Mouse (Mus musculus): ENCODE results near the gene Ccdc92b.
"Not testable (repeated sequence)": the region's sequence is repeated elsewhere in the genome, so short reads cannot be mapped to it uniquely, and the experiment has no call there.

Ccdc92b gene

DNA sequence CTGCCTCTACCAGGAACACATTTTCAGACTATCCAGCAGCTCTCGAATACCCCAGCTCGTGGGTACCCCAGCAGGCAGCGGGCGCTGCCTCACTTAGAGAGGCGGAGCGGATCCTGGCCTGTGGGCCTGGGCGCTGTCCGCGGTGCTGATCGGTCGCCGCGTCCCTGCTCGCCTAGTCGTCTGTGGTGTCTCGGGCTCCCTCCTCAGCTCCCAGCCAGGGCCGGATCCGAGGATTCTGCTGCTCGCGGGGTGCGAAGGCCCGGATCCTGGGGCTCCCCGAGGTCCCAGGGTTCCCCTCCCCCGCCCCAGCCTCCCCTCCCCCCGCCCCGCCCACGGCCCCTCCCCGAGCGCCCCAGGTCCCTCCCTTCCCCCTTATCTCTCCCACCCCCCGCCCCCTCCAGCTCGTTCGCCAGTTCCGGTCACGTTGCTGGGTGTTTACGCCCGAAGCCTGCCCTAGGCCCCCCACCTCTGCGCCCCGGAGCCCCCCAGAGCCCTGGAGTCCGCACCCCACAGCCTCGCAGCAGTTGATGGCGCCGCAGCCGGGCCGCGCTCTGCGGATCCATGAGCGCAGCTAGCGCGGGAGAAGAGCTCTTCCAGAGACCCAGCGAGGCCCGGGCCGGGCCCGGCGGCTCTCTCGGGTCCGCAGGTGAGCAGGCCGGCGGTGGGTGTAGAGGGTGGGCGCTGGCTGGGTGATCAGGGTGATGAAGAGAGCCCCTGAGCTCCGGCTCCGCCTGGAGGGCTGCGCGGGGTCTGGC, at the start of gene Ccdc92b:
Ccdc92b (plus strand) TSS at position 405 of the 755 bp plus-strand sequence.
- peak; percentile 65 for DNase-seq

- DNase-seq, result no peak
Measured at GRCm38 (mm10) chr11:74569735-74570134, 49.7 kb upstream of the Ccdc92b start.

DNA sequence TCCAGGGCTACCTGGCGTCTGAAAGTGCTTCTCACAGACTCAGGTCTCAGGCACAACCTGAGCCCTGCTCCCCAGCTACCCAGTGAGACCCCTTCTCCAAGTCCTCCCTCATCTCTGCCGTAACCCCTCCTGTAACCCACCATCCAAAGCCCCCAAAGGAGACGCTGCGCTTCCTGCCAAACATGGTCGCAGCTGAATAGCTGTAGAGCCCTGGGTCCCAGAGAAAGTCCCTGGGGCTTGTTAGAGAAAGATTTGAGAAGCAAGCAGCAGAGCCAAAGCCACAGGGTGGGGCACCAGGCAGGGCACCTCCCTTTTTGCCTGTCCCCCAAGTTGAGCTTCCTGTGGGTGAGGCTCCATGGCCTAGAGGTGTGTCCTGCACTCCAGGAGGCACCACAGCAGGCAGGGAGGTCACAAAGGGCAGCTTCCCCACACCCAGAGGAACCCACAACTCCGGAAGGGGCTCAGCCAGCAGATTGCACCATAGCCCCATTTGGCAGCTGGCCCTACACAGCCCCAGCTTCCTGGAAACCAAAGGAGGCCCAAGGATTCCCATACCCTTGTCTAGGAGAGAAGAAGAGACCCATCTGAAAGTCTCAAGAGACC, 46.8 kb upstream of the Ccdc92b start:
- DNase-seq, result no peak

GRCm38 (mm10) chr11:74574768-74575434, 44.5 kb upstream of the Ccdc92b start:
- DNase-seq, result no peak

DNA sequence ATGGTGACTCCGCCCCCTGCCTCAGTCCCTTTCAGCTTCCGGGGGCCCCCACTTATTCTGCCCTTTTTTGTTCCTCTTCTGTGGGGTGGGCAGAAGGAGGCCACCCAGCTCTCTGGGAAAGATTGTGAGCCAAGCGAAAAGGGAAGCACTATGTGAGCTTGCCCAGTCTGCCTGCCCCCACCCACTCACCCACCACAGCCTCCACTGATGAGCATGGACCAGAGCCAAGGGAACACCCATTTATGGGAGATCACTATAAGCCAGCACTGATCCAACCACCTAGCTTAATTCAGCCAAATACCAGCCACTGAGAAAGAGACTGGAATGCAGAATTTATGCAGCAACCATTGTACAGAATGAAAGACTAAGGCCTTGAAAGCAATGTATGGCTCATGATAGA, 43.5 kb upstream of the Ccdc92b start:
- DNase-seq, result no peak

DNA sequence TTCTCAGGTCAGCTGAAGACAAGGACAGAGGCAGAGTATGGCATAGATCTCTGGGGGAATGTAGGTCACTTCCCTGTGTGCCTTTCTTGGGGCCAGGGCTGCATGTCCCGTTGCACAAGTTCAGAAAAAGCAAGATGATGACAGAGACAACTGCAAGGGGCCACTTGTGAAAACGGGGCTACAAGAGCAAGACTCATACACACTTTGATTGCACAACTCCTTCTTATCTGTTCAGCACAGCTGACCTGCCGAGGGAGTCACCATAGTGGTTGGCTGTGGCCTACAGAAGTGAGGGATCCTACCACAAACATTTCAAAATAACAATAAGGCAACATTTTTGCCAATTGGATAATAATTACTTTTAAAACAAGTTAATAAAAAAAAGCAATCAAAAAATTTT, 42.3 kb upstream of the Ccdc92b start:
- no peak for DNase-seq

- DNase-seq, result not testable (repeated sequence)
Measured at GRCm38 (mm10) chr11:74581333-74581732, 38.1 kb upstream of the Ccdc92b start.

DNA sequence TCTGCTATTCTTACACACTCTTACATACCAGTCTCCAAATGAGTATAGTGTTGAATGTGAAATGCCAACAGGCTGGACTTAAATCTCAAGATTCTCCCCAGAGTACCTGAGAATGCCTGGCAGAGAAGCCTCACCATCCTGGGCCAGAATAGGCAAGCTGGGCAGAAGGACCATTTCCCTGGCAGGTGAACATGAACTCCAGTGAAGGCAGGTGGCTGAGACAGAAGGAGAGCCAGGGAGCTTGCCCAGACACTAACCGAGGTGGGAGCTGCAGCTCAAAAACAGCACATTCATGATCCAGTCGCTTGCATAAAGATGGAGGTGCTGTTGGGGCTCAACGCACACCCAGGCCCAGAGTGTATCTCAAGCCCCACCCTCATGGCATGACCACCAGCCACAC, 36.9 kb upstream of the Ccdc92b start:
- peak; percentile 73 for DNase-seq

- no peak for DNase-seq
Measured at GRCm38 (mm10) chr11:74583824-74584349, 35.5 kb upstream of the Ccdc92b start.

GRCm38 (mm10) chr11:74584946-74585723, 34.3 kb upstream of the Ccdc92b start:
- DNase-seq, result no peak

- DNase-seq, result no peak
Measured at GRCm38 (mm10) chr11:74586401-74586800, 33.0 kb upstream of the Ccdc92b start.

GRCm38 (mm10) chr11:74589401-74590238, 29.8 kb upstream of the Ccdc92b start:
- DNase-seq, result peak; percentile 69

GRCm38 (mm10) chr11:74590239-74590596, 29.2 kb upstream of the Ccdc92b start:
- DNase-seq, result no peak

DNA sequence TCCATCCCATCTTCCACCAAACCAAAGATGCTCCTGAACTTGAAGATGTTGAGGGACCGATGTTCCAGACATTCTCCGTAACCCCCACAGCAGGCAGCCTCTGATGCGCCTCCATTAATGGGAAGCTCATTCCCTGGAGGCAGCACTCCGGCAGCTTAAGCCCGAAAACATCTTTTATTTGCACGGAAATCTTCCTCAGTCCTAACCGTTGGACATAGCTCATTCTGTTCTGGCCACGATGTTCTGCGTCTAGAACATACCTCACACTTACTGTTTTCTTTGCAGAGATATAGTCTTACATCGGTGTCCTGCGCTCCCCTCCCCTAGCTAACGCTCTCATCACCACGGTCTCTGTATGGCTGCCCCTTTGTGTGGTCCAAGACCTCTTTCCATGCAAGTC, 28.7 kb upstream of the Ccdc92b start:
- no peak for DNase-seq

- DNase-seq, result no peak
Measured at GRCm38 (mm10) chr11:74592246-74592645, 27.2 kb upstream of the Ccdc92b start.

DNA sequence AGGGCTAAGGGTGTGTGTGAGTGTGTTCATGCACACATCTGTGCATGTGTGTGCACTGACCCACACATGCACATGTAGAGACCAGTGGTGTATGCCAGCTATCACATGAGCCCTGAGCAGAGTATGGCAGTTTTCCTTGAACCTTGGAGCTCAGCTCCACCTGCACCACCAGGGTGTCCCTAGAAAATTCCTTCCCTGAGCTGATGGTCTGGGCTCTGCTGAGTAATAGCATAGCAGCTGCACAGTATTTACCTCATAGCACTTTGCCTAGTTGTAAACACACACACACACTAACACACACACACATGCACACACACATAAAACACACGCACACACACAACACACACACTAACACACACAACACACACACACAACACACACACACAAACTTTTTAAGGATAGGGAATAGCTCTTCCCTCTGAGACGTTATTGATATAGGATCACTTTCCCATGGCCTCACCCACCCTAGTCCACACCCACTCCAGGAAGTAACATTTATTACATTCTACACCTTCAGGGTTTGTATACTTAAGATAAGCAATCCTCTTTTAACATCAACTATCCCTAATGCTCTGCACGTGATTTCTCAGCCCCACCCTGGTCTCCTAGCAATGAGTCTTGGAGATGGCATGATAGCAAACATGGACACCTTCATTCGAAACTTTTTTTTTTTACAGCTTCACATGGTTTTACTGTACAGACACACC, 22.0 kb upstream of the Ccdc92b start:
- DNase-seq, result no peak

DNA sequence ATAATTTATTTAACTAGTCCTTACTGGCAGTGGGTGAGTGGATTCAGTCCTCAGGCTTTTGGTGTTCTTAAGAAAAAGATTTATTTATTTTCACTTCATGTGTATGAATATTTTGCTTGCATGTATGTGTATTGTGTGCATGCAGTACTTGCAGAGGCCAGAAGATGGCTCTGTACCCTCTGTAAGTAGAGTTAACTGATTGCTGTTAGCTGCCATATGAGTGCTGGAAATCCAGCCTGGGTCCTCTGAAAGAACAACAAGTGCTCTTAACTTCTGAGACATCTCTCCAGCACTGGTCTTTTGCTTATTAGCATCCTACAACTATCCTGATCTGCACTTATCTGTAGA, 21.4 kb upstream of the Ccdc92b start:
- DNase-seq, result no peak

- no peak for DNase-seq
Measured at GRCm38 (mm10) chr11:74602286-74602685, 17.1 kb upstream of the Ccdc92b start.

- DNase-seq, result no peak
Measured at GRCm38 (mm10) chr11:74610068-74610467, 9.3 kb upstream of the Ccdc92b start.

DNA sequence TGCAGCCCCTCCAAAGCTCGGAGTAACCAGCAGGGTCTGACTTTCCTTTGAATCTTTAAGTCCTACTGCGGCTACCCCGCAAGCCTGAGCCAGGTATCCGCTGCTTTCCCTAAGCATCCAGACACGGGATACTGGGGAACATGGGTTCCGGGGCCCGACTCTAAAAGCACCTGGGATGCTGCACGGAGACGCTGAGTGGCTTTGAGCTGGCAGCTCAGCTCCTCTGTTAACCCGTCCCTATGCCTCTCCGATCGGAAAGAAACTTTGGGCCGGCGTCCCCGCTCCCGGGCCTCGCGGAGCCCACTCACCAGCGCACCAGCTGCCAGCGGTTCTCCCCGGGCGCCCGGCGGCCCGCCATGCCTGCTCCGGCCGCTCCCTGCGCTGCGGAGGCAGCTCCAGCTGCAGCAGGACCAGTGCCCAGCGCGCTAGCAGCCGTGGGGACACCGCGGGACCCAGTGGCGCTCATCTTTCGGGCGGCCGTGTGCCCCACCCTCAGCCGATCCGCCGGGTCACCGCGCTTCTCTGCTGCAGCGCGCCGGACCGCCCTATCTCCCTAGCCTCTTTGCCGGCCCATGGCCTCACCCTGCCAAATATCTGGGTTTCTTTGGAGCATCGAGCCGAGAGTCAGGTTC, 8.7 kb upstream of the Ccdc92b start, which contains the start of gene Rap1gap2:
Rap1gap2 (minus strand) TSS at position 371 of the 632 bp plus-strand sequence.
- no peak for DNase-seq

GRCm38 (mm10) chr11:74611437-74611836, 8.0 kb upstream of the Ccdc92b start:
- no peak for DNase-seq

All from cerebellum, adult 11 months (tissue).